Mouse (Mus musculus) monocyte, adult 5-6 weeks (primary cell): ENCODE measurements around the gene Ap2a2. TPM values are rescaled to one million over a fixed set of nuclear protein-coding genes. Genes with fewer than 3 reads are reported as not detected.

Experiments
- ATAC-seq: fragments of 153-309, 156-312 bp; replicated peaks from 2 replicates; pipeline ENCODE4 v1.8.0; 2017; ENCODE audit warnings: mild to moderate bottlenecking; ENCODE audit not compliant: low TSS enrichment, insufficient number of reproducible peaks, severe bottlenecking, poor library complexity, low FRiP score
- total RNA-seq: library from RNA; stranded (forward); fragments of 200-1000, 200-491, 200-594 nt; gene quantifications from 3 replicates; pipeline ENCODE4 v1.2.3, GENCODE M21; 2017

Gene Ap2a2
- 39.0 to 52.7 TPM (median 48.6 TPM) in 3 replicates for total RNA-seq

GRCm38 (mm10) chr7:141561682-141562391 is at the start of gene Ap2a2:
Gene Ap2a2 (plus strand): TSS chr7:141562173.
- peak; percentile 76 for ATAC-seq

DNA sequence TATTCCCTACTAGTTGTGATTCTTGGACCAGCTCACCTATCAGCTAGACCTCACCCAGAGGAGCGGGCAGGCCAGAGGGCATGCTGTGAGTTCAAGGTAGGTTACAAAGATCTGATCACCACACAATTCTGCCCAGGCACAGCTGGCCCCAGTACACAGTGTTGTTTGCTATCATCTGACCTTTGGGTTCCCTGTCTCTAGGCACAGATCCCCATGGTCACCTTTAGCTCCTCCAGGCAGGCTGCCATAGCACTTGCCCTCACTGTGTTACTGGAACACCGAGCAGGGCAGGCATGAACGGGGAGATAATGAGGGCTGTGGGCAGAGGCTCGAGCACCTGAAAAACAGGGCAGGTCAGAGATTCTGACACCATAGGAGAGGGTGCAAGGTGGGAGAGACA is 44.3 kb upstream of the Ap2a2 start:
- ATAC-seq, result no peak

DNA sequence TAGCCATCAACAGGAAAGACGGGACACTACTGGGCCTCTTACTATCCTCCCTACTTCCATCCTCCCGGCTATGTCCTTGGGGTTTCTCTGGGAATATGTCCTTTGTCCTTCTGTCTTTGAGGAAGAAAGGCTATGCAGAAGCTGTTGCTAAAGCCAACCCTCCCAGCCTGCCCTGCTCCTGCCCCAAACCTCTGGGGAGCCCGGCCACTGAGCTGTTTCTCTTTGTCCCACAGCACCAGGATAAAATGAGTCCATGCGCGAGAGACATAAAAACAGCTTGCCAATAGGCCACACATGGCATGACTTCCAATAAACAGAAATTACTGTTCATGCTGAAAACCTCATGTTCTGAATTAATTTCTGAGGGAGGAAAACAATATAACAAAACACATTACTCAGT is 43.7 kb upstream of the Ap2a2 start:
- no peak for ATAC-seq

GRCm38 (mm10) chr7:141518926-141519325 is 43.0 kb upstream of the Ap2a2 start:
- no peak for ATAC-seq

GRCm38 (mm10) chr7:141519795-141520194 is 42.2 kb upstream of the Ap2a2 start:
- no peak for ATAC-seq

DNA sequence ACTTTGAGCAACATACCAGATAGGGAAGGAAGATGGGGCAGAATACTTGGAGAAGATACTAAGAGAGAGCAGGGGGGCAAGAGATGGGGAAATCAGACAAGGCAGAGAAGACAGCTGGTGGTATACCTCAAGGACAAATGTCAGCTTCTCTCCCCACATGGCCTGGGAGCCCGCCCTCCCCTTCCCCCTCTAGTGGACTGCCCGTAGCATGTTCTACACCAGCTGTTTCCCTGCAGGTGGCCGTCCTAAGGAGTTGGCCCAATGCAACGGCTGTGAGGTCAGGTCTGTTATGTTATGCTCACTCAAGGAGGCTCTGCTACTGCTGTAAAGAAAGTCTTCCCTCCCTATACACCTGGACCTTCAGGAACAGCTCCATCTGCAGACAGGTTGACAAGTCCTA is 39.0 kb upstream of the Ap2a2 start:
- ATAC-seq, result no peak

DNA sequence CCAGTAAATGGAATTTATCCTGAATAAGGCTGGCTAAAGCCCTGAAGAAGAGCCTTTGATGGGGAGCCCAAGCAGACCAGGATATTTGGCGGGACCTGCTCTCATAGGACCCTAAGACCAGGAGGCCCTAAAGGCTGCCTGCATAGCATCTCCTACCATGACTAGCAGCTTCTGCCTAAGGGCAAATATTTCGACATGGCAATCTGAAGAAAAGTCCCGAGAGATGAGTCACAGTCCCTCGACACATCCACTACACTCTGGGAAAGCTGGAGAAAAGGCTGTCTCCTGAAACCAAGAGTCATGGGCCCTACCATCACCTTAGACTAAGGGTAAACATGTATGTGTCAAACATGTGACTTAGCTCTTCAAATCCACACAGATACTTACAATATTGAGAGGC is 37.7 kb upstream of the Ap2a2 start:
- ATAC-seq, result no peak

DNA sequence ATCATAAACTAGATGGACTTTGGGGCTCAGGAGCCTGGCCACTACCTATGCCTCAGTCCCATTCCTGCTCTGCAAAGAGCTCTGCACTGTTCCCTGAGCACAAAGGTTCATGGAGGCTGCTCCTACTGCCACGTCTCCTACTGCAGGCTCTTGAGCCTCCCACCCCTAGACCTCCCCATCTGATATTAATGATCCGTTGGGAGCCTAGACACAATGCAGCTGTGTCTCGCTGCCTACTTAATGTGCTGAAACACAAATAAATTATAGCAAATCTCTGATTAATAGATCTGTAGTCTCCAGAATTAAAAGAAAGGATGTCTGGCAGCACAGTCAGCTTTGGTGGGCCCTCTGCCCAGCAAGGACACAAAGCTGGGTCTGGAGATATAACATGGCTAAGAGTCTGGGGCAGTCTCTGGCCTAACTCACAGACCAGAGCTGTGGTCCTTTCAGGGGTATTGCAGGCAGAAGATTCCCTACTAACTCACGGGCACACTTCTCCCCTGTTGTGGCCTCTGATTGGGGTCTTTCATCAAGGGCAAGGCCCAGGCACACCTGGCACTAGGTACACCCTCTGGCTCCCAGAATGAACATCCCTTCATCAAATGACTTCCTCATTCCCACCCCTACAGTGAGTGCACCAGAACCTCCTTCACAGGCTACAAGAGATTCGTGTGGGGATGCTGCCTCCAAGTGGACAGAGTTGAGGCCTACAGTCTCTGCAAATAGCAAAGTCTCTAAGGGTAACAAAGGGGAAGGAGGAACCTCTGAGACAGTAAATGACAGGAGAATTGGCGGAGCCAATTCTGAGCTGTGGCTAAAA is 37.0 kb upstream of the Ap2a2 start:
- ATAC-seq, result peak; percentile 93

DNA sequence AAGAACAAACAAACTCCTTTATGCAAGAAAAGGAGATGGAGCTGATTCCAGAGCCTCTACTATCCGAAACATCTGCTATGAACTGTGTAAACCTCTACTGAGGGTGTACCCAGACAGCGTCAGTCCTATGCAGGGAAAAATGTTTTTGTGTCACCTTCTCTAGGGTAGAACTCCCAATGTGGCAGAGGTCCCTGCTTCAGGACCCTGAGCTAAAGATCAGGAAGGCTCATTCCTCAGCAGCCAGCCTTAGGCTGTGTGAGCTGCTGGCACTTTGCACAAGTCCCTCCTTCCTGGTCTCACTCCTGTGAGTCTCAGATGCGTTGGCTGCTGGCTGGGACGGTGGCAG is 36.4 kb upstream of the Ap2a2 start:
- no peak for ATAC-seq

- ATAC-seq, result no peak
These were observed 26.4 kb upstream of the Ap2a2 start for GRCm38 (mm10) chr7:141535570-141535969.

GRCm38 (mm10) chr7:141538852-141539555 is 23.0 kb upstream of the Ap2a2 start:
- 0 out of 2 replicates have a peak, but pooled peaks have one; percentile 1 for ATAC-seq

GRCm38 (mm10) chr7:141539556-141540311 is 22.2 kb upstream of the Ap2a2 start, which contains the start of gene Chid1:
Gene Chid1 (minus strand): TSS chr7:141539857.
- ATAC-seq, result peak; percentile 95

DNA sequence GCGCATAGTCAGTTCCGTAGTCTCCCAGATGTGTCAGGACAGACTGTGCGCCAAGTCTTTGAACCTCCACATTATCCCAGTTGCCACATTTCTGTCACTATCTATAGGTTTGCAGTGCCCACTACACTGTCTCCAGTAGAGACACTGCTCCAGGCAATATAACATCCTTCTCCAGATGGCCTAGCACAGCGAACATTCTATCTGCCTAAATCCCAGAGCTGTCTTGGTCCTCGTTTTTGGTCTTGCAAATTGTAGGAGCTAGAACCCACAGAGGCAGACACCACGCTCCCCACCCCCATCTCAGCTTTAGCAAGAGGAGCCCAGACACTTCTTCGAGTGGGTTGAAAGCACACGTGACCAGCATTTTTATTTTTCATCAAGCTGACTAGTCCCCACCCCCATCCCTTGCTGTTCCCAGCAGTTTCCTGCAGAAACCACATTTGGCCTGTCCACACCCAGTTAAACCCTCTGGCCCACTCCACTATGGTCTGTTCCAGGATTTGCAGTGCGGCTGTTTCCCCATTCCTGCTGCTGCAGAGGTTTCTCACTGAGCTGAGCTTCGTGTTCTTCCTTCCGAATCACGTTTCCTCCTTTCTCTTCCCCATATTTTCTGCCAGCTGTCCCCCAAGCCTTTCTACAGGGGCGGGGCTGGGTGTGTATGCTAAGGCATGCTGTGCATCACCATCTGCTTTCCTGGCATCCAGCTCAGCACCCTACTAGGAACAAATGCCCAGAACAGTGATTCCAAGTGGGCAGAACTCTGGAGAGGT is 21.5 kb upstream of the Ap2a2 start:
- peak; percentile 75 for ATAC-seq

DNA sequence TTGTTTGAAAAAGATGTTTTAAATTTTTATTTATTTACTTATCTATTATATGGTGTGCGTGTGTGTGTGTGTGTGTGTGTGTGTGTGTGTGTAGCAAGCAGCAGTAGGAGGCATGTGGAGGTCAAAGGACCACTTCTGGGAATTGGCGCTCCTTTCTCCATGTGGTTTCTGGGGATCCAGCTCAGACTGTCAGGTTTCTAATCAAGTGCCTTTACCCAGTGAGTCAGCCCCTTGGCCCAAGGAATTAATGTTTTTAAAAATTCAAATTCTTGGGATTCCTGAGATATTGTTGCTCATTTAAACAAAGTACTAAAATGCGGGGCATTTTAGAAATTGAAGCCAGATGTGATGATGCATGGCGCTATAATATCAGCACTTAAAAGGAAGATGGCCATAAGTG is 20.3 kb upstream of the Ap2a2 start:
- no peak for ATAC-seq

DNA sequence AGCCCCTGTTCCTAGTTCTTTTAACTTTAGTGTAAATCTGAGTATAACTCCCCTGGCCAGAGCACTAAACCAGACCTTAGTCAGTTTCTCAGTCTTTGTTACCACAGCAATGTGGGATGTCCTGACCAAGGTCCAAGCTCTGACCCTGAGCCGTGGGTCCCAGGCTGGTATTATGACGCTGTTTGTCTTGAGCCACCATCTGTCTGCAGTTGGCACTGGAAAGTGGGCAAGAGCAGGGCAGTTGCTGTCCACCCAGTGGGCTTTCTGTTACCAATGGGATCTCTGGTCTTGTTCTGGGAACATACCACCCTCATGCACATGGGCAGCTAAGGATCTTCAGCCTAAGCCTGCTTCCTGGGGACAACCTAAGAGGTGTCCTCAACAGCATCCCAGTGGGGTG is 19.4 kb upstream of the Ap2a2 start:
- ATAC-seq, result no peak

GRCm38 (mm10) chr7:141544654-141545053 is 17.3 kb upstream of the Ap2a2 start:
- ATAC-seq, result no peak

DNA sequence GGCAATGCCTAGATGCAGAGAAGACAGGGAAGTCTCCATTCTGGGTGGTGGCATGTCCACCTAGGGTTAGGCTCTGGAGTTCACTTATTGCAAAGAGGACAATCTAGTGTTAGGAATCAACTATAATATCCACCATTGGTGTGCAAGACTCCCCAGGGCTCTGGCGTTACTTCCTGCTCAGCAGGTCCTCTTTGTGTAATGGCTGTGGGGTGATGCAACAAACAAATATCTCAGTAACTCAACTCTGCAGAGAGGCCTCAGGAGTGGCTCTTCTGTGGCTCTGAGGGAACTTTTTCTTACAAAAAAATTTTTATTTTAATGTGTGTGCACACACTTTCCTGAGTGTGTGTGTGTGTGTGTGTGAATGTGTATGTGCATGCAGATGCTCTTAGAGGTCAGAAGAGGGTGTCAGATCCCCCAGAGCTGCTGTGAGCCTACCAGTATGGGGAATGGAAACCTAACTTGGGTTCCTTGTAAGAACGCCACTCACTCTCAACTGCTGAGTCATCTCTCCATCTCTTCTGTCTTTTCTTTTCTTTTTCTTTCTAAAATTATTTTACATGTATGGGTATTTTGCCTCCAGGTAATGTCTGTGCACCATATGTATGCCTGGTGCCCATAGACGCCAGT is 12.4 kb upstream of the Ap2a2 start:
- ATAC-seq, result peak; percentile 90

- 0 out of 2 replicates have a peak, but pooled peaks have one; percentile 31 for ATAC-seq
These were observed 11.5 kb upstream of the Ap2a2 start for GRCm38 (mm10) chr7:141550464-141550863.
